33 mouse cellular contexts compared by ENCODE assay signal in the genomic region with DNA sequence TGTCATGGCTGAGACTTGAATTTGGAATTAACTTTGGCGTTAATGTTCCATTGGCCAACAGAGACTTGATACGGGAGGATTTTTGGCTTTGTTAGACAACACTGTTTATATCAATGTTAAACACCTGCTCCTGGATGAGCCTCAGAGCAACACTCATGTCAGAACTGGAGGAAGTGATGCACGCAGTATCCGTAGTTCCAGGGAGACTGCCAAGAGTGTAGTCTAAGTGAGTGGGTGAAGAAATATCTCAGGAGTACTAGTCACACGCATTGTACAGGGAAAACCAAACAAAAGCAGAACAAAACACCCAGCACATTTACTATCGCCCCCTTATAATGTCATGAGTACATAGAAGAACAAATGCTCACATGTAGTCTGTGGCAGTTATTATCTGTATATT.
A peak's percentile ranks its signal among the peaks of the same experiment; 100 is the strongest.
DNase-seq lines count a peak whose midpoint lies in the region; ATAC-seq and TF ChIP-seq lines count a peak whose summit lies in the region.
"Had no signal": no experiment of that assay in that cellular context is flagged by ENCODE, and none has a peak within 500 bp of the region (broad histone marks: within the 10 kb centered on the region; RNA-seq: fewer than 3 reads in every experiment).

No protein-coding gene starts in this region.

- no peak for TF ChIP-seq CTCF in brain, embryonic 14.5 days (IDR thresholded peaks at IDR 0.05; ENCODE audit: borderline replicate concordance, extremely low read depth, insufficient read depth, insufficient read length)

- intact Hi-C loops in left cerebral cortex, postnatal 4 days (cut with DNase I): no loop called here

- no peaks in the 10 kb centered on the region for H3K4me1 ChIP-seq in heart, embryonic 11.5 days (ENCODE audit: control insufficient read depth, insufficient read depth, low read length)
- H3K4me1 ChIP-seq: embryonic facial prominence, embryonic 12.5 days; forebrain, embryonic 10.5 days; forebrain, embryonic 15.5 days; hindbrain, embryonic 12.5 days; intestine, embryonic 15.5 days; limb, embryonic 12.5 days; lung, embryonic 15.5 days; neural tube, embryonic 12.5 days had no signal

- no peak overlapping the region for H3K9ac ChIP-seq in heart, embryonic 11.5 days (ENCODE audit: low read depth, low read length)
- H3K9ac ChIP-seq: embryonic facial prominence, embryonic 12.5 days; forebrain, embryonic 15.5 days; hindbrain, embryonic 12.5 days; intestine, embryonic 15.5 days; limb, embryonic 12.5 days; lung, embryonic 15.5 days; neural tube, embryonic 12.5 days had no signal

- peak; percentile 22 to 44 for DNase-seq in frontal cortex, adult 2 months (ENCODE audit: extremely low spot score in 1 of 2, low spot score in 1 of 2)
- no peak for DNase-seq in frontal cortex, postnatal 25 days (ENCODE audit: low spot score in 2 of 2)
- peak; percentile 27 to 50 for DNase-seq in left cerebral cortex, adult 18-20 months (ENCODE audit: low spot score in 2 of 2)
- no peak for DNase-seq in left cerebral cortex, postnatal 4 days
- DNase-seq in brain, embryonic 14.5 days (ENCODE audit: low read depth): peak; percentile 6
- peak; percentile 39 for DNase-seq in telencephalon, adult 2 months (ENCODE audit: low read depth, low spot score)
- DNase-seq: adrenal gland, adult 8-10 months; cerebellum, adult 11-12 months; cerebellum, adult 9-11 months; embryo, embryonic 11 days; gastrocnemius, adult 2 months; heart, postnatal 36 days; kidney, adult 2 months; kidney, postnatal 36 days; right cerebral cortex, postnatal 25 days; spleen, adult 18-20 months; thymus, adult 18-20 months; thymus, postnatal 25 days had no signal

- ATAC-seq in heart, embryonic 11.5 days (replicated peaks; ENCODE audit: insufficient number of reproducible peaks, low FRiP score, low TSS enrichment): no peak
- ATAC-seq: forebrain, embryonic 15.5 days; hindbrain, postnatal 0 days; intestine, embryonic 15.5 days; midbrain, embryonic 16.5 days had no signal

- H3K27ac ChIP-seq in heart, embryonic 11.5 days (ENCODE audit: low read depth, low read length): no peak overlapping the region
- H3K27ac ChIP-seq: embryonic facial prominence, embryonic 12.5 days; forebrain, embryonic 10.5 days; forebrain, embryonic 15.5 days; gastrocnemius, adult 2 months; hindbrain, embryonic 12.5 days; hindbrain, postnatal 0 days; intestine, embryonic 15.5 days; limb, embryonic 12.5 days; lung, embryonic 15.5 days; neural tube, embryonic 12.5 days had no signal

- H3K36me3 ChIP-seq in heart, embryonic 11.5 days (ENCODE audit: control insufficient read depth, insufficient read depth, low read length): no peaks in the 10 kb centered on the region
- H3K36me3 ChIP-seq: embryonic facial prominence, embryonic 12.5 days; forebrain, embryonic 10.5 days; forebrain, embryonic 15.5 days; G1E; hindbrain, embryonic 12.5 days; intestine, embryonic 15.5 days; limb, embryonic 12.5 days; lung, embryonic 15.5 days; neural tube, embryonic 12.5 days had no signal

- no peak overlapping the region for H3K4me2 ChIP-seq in heart, embryonic 11.5 days
- H3K4me2 ChIP-seq: embryonic facial prominence, embryonic 12.5 days; forebrain, embryonic 15.5 days; hindbrain, embryonic 12.5 days; intestine, embryonic 15.5 days; limb, embryonic 12.5 days; liver, embryonic 11.5 days; lung, embryonic 15.5 days; midbrain, embryonic 11.5 days; neural tube, embryonic 12.5 days had no signal

- 80% methylated on average over 6 of the region's 6 CpGs for WGBS in heart, embryonic 11.5 days (ENCODE audit: insufficient replicate concordance)

- no peak for TF ChIP-seq POLR2A in brain, embryonic 14.5 days (IDR thresholded peaks at IDR 0.05; ENCODE audit: borderline replicate concordance, extremely low read depth, insufficient read depth, insufficient read length, poor library complexity, severe bottlenecking)

- H3K4me3 ChIP-seq in heart, embryonic 11.5 days (ENCODE audit: low read depth, low read length): no peak overlapping the region
- H3K4me3 ChIP-seq: embryonic facial prominence, embryonic 12.5 days; forebrain, embryonic 10.5 days; forebrain, embryonic 15.5 days; gastrocnemius, adult 2 months; hindbrain, embryonic 12.5 days; intestine, embryonic 15.5 days; limb, embryonic 12.5 days; lung, embryonic 15.5 days; myocyte; neural tube, embryonic 12.5 days had no signal

- H3K9me3 ChIP-seq in heart, embryonic 11.5 days (replicated peaks; ENCODE audit: control insufficient read depth, low read length): no peaks in the 10 kb centered on the region
- H3K9me3 ChIP-seq: embryonic facial prominence, embryonic 12.5 days; forebrain, embryonic 10.5 days; forebrain, embryonic 15.5 days; G1E; hindbrain, embryonic 12.5 days; intestine, embryonic 15.5 days; limb, embryonic 12.5 days; lung, embryonic 15.5 days; neural tube, embryonic 12.5 days had no signal

- no peaks in the 10 kb centered on the region for H3K27me3 ChIP-seq in heart, embryonic 11.5 days (ENCODE audit: control insufficient read depth, insufficient read depth, low read length)
- H3K27me3 ChIP-seq: embryonic facial prominence, embryonic 12.5 days; forebrain, embryonic 15.5 days; hindbrain, embryonic 12.5 days; intestine, embryonic 15.5 days; limb, embryonic 12.5 days; lung, embryonic 15.5 days; neural tube, embryonic 12.5 days had no signal

Comparison
In these comparisons a context has a peak if more than half of its experiments do, and no peak if none do; other contexts are left out.
1. DNase-seq: peak in frontal cortex, adult 2 months (2 of 2), left cerebral cortex, adult 18-20 months (2 of 2), brain, embryonic 14.5 days (single experiment) and telencephalon, adult 2 months (single experiment); none in frontal cortex, postnatal 25 days (0 of 2) and left cerebral cortex, postnatal 4 days (single experiment).